Mouse (Mus musculus): ENCODE results near the gene Igsf9.

GRCm38 (mm10) chr1:172502145-172503110, 20.8 kb downstream of the Igsf9 start:
- TF ChIP-seq CTCF (IDR thresholded peaks at IDR 0.05; ENCODE audit: low read depth, low read length) = no peak
- TF ChIP-seq GATA2 (IDR thresholded peaks at IDR 0.05; ENCODE audit: borderline replicate concordance, low read depth, low read length) = no peak
- TF ChIP-seq GATA1 (IDR thresholded peaks at IDR 0.05; ENCODE audit: borderline replicate concordance, low read length) = no peak
- no peak for TF ChIP-seq TAL1 (conservative IDR thresholded peaks at IDR 0.05; ENCODE audit: low read depth, low read length)
- TF ChIP-seq POLR2AphosphoS5 (IDR thresholded peaks at IDR 0.05; ENCODE audit: insufficient replicate concordance, low read depth, low read length) = no peak

All from G1E (cell line).